Mouse (Mus musculus) megakaryocyte progenitor cell, adult 5-6 weeks (primary cell): Measurements from ENCODE around the gene Tmem212. TPM values are rescaled to one million over a fixed set of nuclear protein-coding genes. Genes with fewer than 3 reads are reported as not detected.
"Not testable (repeated sequence)": the region's sequence is repeated elsewhere in the genome, so short reads cannot be mapped to it uniquely, and the experiment has no call there.

Source experiments
- ATAC-seq: replicated peaks from 2 replicates; pipeline ENCODE4 v1.8.0; 2016; ENCODE audit warnings: mild to moderate bottlenecking, moderate TSS enrichment, inconsistent platforms; ENCODE audit not compliant: poor library complexity
- total RNA-seq, 2 experiments: library from RNA; stranded (forward) in 1 of 2; stranded (reverse) in 1 of 2; fragments of 157-497, 149-512 nt in 1 of 2; fragments of 200-1000 nt in 1 of 2; gene quantifications; 2 replicates each; pipeline versions ENCODE4 v1.2.3 to v1.2.4; 2015 to 2017

Gene Tmem212
- total RNA-seq (2015) (not detected in 2 replicates), total RNA-seq (2017) (not detected in 2 replicates)

DNA sequence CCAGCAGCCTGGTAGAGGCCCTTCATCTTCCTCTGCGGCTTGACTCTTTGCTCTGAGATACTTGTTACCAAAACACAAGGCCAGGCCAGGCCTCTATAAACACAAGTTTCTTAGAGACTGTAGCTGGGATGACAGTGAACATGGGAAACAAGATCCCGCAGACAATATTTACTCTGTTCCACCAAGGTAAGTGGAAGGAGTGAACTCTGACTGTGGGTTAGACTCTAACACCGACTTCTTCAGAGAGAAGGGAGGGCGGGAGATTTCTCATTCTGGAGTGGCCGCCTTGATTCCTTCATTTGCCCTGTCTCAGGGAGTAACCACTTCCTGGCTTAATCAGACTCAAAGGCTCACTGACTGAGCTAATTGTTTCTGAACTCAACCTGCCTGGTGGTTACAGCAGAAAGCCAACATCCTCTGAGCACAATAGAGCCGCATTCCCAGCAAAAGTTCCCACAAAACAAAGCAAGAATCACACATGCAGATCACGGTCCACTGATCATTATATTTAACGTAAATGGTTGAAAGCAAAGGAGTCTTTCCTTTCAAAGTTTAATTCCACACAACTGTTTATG is at the start of gene Tmem212:
TSS of gene Tmem212 (minus strand) at position 51 of the 575 bp plus-strand sequence.
- no peak for ATAC-seq

DNA sequence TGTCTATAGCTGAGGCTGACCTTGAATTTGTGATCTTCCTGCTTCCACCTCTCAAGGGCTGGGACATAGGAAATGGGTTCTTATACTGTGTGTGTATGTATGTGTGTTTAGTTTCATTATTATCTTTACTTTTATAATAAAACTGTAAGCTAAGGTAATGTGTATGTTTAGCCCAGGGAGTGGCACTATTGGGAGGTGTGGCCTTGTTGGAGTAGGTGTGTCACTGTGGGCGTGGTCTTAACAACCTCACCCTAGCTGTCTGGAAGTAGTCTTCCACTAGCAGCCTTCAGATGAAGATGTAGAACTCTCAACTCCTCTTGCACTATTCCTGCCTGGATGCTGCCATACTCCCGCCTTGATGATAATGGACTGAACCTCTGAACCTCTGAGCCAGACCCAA is 49.2 kb upstream of the Tmem212 start:
- ATAC-seq, result not testable (repeated sequence)

DNA sequence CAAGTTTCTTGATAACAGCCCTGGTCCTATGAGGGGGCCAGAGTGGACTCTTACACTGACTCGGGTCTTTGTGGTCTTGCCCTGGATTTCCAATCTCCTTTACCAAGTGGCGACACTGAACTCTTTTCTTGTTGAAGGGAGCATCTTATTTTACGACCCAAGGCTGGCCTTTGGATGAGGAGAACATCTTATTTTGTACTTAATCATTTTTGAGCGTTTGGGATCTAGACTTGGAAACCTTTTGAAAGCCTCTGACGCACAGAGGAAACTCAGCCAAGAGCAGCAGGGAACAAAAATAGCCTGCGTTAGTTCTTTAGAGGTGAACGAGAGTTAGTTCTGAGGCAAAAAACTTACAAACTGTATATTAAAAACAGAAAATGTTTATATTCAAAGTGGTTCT is 46.8 kb upstream of the Tmem212 start:
- no peak for ATAC-seq

DNA sequence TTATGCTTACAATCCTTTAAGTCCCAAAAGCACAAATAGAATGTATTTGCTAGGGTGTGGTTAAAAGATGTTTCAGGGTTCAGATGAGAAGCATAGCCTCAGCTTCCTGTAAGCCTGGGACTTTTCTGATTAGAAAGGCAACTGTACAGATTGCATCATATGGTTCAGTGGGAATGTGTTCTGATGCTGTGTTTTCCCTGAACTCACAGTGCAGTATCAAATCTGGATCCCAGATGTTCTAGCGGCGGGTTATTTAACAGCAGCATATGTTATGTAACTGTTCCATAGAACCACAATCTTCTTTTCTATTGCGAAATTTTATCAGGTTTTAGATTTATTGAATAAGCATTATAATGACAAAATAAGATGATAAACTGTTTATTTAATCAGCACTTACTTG is 45.5 kb upstream of the Tmem212 start:
- ATAC-seq, result no peak

DNA sequence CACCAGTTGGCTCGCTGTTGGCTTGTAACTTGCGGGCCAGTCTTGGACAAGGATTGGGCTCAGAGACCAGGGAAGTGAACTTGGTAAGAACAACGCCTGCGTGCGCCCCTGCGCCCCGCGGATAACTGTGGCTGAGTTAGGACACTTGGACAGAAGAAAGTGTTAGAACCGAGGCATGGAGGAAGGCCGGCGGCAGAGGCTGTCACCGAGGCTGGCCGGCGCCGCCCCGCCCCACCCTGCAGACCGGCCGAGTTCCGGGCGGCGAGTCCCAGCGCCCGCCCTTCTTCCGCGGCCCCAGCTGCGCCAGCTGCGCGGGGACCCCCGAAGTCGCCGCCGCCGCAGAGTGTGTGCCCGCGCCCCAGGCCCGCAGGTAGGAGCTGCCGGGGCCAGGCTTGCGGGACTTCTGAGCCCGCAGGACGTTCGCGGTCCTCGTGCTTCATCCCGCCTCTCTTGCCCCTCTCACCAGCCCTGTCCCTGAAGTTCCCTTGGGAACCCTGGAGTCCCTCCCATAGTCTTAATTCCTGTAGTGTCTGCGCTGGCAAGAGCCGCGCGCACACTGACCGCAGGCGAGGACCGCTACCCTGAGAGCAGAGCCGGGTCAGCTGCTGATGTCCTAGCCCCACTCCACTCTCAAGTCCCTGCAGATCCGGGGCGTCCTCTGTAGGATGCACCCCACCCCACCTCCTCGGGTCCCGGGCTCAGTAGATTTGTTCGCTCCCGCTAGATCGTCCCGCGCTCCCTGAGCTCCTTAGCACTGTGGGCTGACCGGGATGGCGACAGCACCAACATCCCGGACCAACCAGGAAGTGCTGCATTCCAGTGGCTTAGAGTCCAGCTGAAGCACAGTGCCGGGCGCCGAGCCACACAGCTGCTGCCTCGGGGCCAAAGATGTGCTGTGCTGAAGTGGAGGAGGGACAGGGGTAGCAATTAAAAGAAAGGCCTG is 42.5 kb upstream of the Tmem212 start, which contains the start of gene Pld1:
TSS of gene Pld1 (plus strand) at position 315 of the 943 bp plus-strand sequence.
- peak; percentile 58 for ATAC-seq

GRCm38 (mm10) chr3:27937144-27938110 is 41.3 kb upstream of the Tmem212 start:
- ATAC-seq, result peak; percentile 70

GRCm38 (mm10) chr3:27936731-27937130 is 40.6 kb upstream of the Tmem212 start:
- no peak for ATAC-seq

DNA sequence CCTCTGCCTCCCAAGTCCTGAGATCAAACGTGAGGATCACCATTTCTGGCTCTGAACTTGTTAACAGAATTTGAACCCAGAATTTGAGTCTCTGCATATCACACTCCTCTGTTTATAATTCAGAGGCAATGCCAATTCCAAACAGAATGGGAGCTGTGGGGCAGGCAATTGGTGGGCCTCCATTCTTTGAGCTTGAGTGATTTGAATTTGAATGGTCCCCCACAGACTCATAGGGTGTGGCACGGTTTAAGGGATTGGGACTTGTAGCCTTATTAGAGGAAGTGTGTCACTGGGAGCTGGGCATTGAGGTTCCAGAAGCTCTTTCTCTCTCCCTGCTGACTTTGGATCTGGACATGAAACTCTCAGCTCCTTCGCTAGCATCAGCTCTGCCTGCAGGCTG is 39.5 kb upstream of the Tmem212 start:
- ATAC-seq, result no peak

GRCm38 (mm10) chr3:27932391-27932790 is 36.2 kb upstream of the Tmem212 start:
- no peak for ATAC-seq

- no peak for ATAC-seq
Measured at GRCm38 (mm10) chr3:27929219-27929618, 33.1 kb upstream of the Tmem212 start.

DNA sequence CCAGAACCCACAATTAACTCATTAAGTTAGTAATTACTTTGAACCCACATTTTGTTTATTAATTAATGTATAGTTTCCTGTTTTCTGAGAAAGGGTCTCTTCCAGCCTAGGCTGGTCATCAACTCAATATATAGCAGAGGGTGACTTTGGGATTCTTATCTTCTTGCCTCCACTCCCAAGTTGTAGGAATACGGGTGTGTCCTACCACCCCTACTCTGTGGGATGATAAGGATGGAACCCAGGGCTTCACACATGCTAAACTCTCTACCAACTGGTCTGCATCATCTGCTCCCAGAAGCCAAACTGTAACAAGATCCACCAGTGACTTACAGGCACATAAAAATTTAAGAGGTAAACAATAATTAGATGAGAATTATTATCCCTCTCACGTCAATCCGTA is 27.9 kb upstream of the Tmem212 start:
- no peak for ATAC-seq

DNA sequence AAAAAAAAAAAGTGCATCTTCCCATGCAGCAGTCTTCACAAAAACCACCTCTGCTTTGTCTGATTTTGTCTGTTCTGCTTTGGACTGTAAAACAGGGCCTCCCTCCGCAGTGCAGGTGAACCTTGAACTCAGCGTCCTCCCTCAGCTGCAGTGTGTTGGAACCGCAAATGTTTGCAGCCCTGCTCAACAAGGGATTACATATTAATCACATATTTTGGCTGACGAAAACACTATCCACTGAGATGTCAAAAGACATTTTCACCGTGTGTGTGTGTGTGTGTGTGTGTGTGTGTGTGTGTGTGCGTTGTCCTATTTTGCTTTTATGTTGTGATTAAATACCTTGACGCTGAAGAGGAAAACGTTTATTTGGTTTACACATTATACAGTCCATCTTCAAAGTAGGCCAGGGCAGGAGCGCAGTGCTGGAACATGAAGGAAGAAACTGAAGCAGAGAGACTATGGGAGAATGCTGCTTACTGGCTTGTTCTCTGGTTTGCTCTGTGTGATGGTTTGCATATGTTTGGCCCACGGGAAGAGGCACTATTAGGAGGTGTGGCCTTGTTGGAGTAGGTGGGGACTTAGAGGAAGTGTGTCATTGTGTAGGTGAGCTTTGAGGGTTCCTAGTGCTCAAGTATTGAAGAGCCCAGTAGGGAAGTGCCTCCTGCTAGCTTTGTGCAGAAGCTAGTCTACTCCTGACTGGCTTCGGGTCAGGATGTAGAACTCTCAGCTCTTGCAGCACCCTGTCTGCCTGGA is 25.3 kb upstream of the Tmem212 start:
- ATAC-seq, result no peak

DNA sequence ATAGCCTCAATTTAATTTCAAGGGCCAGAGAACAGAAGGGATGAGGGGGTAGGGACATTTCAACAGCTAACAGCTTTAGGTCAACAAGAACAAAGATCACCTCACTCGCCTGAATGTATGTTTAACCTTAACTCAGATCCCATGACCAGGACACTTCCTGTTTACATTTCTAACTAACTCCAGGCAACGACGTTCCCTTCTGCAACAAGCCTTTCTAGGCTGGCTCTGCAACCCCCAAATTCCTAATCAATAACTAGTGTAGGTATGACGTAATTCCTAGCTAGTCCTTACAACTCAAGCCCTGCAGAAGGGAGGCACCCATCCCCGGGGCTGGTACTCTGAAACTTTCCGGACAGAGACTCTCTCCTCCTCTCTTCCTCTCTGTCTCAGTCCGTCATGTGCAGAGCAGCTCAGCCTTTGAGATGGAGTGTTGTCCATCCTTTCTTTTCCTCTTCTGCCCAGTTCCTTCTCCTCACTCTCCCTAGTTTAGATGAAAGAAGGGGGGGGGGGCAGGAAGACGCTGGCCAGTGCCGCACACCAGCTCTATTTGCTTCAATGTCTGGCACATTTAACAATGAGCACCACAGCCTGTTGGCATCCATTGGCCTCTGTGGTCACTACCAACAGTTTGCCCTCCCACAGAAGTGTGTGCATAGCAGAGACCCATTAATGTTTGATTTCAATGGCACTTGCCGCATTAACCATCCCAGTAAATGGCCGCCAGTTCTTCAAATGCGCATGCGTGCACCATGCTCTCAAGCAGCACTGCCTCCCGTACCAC is 22.7 kb upstream of the Tmem212 start:
- ATAC-seq, result no peak

DNA sequence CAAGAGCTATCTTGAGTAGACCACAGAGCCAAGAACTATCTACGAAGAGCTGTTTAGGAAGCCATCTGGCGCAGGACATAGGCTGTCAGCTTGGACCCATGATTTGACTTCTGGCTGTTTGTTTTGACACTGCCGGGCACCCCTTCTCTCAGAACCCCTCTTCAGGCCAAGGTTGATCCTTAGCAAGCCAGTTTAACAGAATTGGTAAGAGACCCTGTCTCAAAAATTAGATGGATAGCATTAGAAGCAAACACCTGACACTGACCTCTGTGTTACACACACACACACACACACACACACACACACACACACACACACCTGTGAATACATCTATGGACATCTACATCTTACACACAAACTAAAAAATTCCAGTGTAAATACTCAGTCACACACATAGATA is 12.8 kb upstream of the Tmem212 start:
- ATAC-seq, result no peak

DNA sequence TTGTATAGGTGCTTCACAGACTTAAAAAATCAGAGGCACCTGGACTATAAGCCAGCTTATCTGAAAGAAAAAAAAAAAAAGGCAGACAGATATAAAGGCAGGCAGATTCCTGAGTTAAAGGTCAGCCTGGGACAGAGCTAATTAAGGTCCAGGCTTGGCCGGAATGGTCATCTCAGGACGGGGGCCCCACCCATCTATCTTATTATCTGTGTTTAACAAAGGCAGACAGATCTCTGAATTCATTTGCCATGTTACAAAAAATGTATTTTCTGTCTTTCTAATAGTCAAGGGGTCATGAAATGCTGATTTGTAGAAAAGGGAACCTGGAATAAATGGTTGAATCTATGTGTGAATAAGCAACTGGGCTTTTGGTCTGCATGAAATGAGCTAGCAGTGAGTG is 12.1 kb upstream of the Tmem212 start:
- ATAC-seq, result no peak

GRCm38 (mm10) chr3:27907301-27907700 is 11.1 kb upstream of the Tmem212 start:
- ATAC-seq, result no peak

DNA sequence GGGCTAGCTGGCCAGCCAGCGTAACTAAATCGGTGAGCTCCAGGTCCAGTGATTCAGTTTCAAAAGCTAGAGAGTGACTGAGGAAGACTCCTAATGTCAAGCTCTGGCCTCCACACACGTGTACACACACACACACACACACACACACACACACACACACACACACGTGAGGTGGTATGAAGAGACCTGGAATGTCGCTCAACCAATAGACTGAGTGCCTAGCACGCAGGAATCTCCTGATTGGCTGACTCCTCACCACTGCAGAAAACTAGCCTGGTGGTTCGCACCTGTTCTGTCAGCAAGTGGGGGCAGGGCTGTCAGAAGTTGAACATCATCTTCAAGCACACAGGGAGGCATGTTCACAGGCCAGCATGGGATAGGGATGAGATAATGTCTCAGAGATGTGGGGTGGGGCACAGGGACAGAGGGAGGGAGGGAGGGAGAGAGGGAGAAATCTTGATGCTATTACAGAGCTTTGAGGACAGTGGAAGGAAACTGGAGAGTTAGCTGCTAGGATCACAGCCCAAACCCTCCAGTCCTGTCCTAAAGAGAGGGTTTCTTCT is 10.6 kb upstream of the Tmem212 start:
- ATAC-seq, result no peak

DNA sequence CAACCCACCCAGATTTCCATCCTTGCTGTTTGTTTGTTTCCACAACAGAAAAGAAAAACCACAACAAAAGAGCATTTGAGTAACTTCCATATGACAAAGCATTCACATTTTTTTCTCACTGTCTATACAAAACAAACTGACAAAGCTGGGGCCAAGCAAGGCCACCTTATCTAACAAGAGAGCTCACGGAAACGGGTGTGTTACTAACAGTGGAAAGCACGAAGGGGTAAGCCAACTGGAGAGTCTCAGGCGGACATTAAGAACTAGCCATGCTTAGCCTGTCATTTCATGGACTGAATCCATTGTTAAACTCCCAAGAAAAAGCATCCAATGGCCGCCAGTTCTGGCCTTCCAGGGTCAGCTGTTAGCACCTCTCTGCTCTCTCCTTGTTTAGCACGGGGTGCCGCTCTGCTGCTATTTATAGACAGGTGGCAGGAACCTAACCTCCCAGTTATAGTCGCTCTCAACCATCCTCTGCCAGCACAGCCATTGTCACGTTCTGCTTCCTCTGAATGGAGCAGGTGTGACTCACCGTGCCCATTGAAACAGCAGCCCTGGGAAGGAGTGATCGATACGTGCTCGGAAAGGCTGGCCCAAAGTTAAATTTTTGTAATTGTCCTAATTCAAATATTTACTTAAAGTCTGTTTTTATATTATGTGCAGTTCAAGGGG is 8.6 kb upstream of the Tmem212 start:
- ATAC-seq, result peak; percentile 81

- ATAC-seq, result no peak
Measured at GRCm38 (mm10) chr3:27901846-27902245, 5.7 kb upstream of the Tmem212 start.
